Comparison of ENCODE assay signal across 22 mouse cellular contexts in the genomic region with DNA sequence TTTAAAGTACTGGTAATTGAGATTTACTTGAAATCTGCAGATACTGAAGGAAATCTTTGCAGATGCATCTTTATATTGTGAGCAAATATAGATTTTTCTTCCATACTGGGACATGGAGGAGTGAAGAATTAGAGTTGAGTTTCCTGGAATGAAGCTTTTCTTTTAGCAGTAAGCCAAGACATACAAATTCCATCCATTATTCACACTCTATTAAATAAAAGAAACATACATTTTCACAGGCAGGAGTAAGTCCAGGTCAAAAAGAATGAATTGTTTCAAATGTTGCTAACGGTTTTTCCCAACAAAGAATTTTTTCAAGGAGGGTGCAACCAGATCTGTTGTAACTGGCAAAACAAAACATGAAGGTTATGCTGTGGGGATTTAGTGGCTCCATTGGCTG. TPM values are rescaled to one million over a fixed set of nuclear protein-coding genes. Genes with fewer than 3 reads are reported as not detected.
"Had no signal": no experiment of that assay in that cellular context is flagged by ENCODE, and none has a peak within 500 bp of the region (broad histone marks: within the 10 kb centered on the region; RNA-seq: fewer than 3 reads in every experiment).

No protein-coding gene starts in this region.

- ATAC-seq: midbrain, embryonic 16.5 days had no signal

- H3K36me3 ChIP-seq: kidney, embryonic 15.5 days; limb, embryonic 13.5 days; midbrain, embryonic 10.5 days; neural tube, embryonic 13.5 days; stomach, embryonic 15.5 days had no signal

- H3K4me3 ChIP-seq: kidney, embryonic 15.5 days; limb, embryonic 13.5 days; midbrain, embryonic 10.5 days; neural tube, embryonic 13.5 days; stomach, embryonic 15.5 days had no signal

- DNase-seq: kidney, adult 2 months; kidney, postnatal 14 days; layer of hippocampus, postnatal 36 days; left cerebral cortex, postnatal 4 days; lung, adult 18-20 months; lung, postnatal 36 days; right cerebral cortex, postnatal 4 days; spleen, adult 18-20 months; thymus, adult 2 months; thymus, postnatal 25 days had no signal

- H3K27ac ChIP-seq: kidney, embryonic 15.5 days; limb, embryonic 13.5 days; liver, embryonic 14.5 days; midbrain, embryonic 10.5 days; neural tube, embryonic 13.5 days; stomach, embryonic 15.5 days had no signal

- H3K4me2 ChIP-seq: kidney, embryonic 15.5 days; limb, embryonic 13.5 days; neural tube, embryonic 13.5 days; stomach, embryonic 15.5 days had no signal

- H3K9me3 ChIP-seq: kidney, embryonic 15.5 days; limb, embryonic 13.5 days; midbrain, embryonic 10.5 days; neural tube, embryonic 13.5 days; stomach, embryonic 15.5 days had no signal

- H3K9ac ChIP-seq: kidney, embryonic 15.5 days; limb, embryonic 13.5 days; liver, embryonic 14.5 days; neural tube, embryonic 13.5 days; stomach, embryonic 15.5 days had no signal

RNA-seq across cellular contexts. Expression of a gene that starts 14.6 kb away (rescaled TPM):
- total RNA-seq: liver, adult 2 months; megakaryocyte progenitor cell, adult 5-6 weeks had no signal
- polyA plus RNA-seq: kidney, adult 2 months; kidney, embryonic 15.5 days; large intestine, adult 2 months; limb, embryonic 13.5 days; liver, adult 2 months; liver, embryonic 14.5 days; lung, embryonic 16.5 days; midbrain, embryonic 10.5 days; neural tube, embryonic 13.5 days; stomach, embryonic 15.5 days; urinary bladder, adult 2 months had no signal

RNA-seq across cellular contexts. Expression of a gene that starts 17.2 kb away (rescaled TPM):
- total RNA-seq: liver, adult 2 months; megakaryocyte progenitor cell, adult 5-6 weeks had no signal
- polyA plus RNA-seq: kidney, adult 2 months; kidney, embryonic 15.5 days; large intestine, adult 2 months; limb, embryonic 13.5 days; liver, adult 2 months; liver, embryonic 14.5 days; urinary bladder, adult 2 months had no signal
